Mouse (Mus musculus) CH12.LX (cell line): ENCODE data around the gene March4. TPM values are rescaled to one million over a fixed set of nuclear protein-coding genes. Genes with fewer than 3 reads are reported as not detected.

ENCODE experiments used
- DNase-seq: peaks from one replicate; pipeline ENCODE4 v3.0.0-alpha.2; 2013; ENCODE audit errors: extremely low read depth
- H3K27ac ChIP-seq: 2 replicates; pipeline ENCODE4 v1.5.1; 2012; ENCODE audit warnings: low read depth, mild to moderate bottlenecking, control low read depth, moderate library complexity; ENCODE audit not compliant: insufficient read depth
- H3K27me3 ChIP-seq: replicated peaks from 2 replicates; pipeline ENCODE3; 2012; ENCODE audit warnings: inconsistent platforms
- H3K36me3 ChIP-seq, 2 experiments: replicated peaks in 1 of 2; 2 replicates each; pipeline versions ENCODE3 to v1.6.1; 2012; ENCODE audit warnings: inconsistent platforms in 1 of 2, low read length in 1 of 2, mild to moderate bottlenecking in 1 of 2, mixed read lengths in 1 of 2, moderate library complexity in 1 of 2; ENCODE audit not compliant: control insufficient read depth in 1 of 2, insufficient read depth in 1 of 2
- H3K4me1 ChIP-seq, 2 experiments: 2 replicates each; pipeline ENCODE4 v1.6.1; 2012; ENCODE audit warnings: inconsistent platforms in 1 of 2, moderate library complexity in 1 of 2; ENCODE audit not compliant: insufficient read depth in 2 of 2, control insufficient read depth in 1 of 2
- H3K4me2 ChIP-seq: 2 replicates; pipeline ENCODE4 v1.6.1; 2012; ENCODE audit warnings: low read depth, mild to moderate bottlenecking, control low read depth; ENCODE audit not compliant: poor library complexity, insufficient read depth, severe bottlenecking
- H3K4me3 ChIP-seq, 3 experiments: fragments of 150-350 bp in 1 of 3; sonication (generic) in 1 of 3; replicated peaks in 1 of 3; 2 replicates each; pipeline versions ENCODE3 to v1.5.1; 2011 to 2012; ENCODE audit warnings: low read depth in 2 of 3, low read length in 2 of 3, mild to moderate bottlenecking in 2 of 3, moderate library complexity in 2 of 3, control low read depth in 1 of 3, improper control_type of control experiment in 1 of 3, inconsistent platforms in 1 of 3, mixed read lengths in 1 of 3; ENCODE audit not compliant: poor library complexity in 1 of 3
- H3K79me2 ChIP-seq: replicated peaks from 2 replicates; pipeline ENCODE4 v1.6.1; 2012; ENCODE audit warnings: mild to moderate bottlenecking, moderate library complexity; ENCODE audit not compliant: control insufficient read depth, poor library complexity, insufficient read depth, severe bottlenecking; ENCODE audit errors: extremely low read depth
- H3K9ac ChIP-seq: 2 replicates; pipeline ENCODE4 v1.6.1; 2012; ENCODE audit warnings: low read depth, mild to moderate bottlenecking, control low read depth, moderate library complexity; ENCODE audit not compliant: insufficient read depth
- H3K9me3 ChIP-seq: replicated peaks from 2 replicates; pipeline ENCODE3; 2012; ENCODE audit warnings: low read length, inconsistent platforms, mixed read lengths
- CHD1 ChIP-seq: IDR thresholded peaks from 2 replicates; pipeline ENCODE4 v1.6.1; 2012; ENCODE audit warnings: low read depth, low read length, improper control_type of control experiment, inconsistent platforms
- CHD2 ChIP-seq: IDR thresholded peaks from 2 replicates; pipeline ENCODE4 v1.6.1; 2011; ENCODE audit warnings: low read length, improper control_type of control experiment
- CTCF ChIP-seq, 2 experiments: IDR thresholded peaks in 1 of 2; conservative IDR thresholded peaks in 1 of 2; 2 replicates each; pipeline ENCODE4 v1.5.1; 2011 to 2012; ENCODE audit warnings: low read depth in 2 of 2, low read length in 2 of 2, improper control_type of control experiment in 1 of 2, inconsistent platforms in 1 of 2, mild to moderate bottlenecking in 1 of 2, moderate library complexity in 1 of 2
- E2F4 ChIP-seq: IDR thresholded peaks from 2 replicates; pipeline ENCODE4 v1.6.1; 2011; ENCODE audit warnings: low read depth, low read length, improper control_type of control experiment; ENCODE audit not compliant: insufficient replicate concordance
- ELF1 ChIP-seq: IDR thresholded peaks from 2 replicates; pipeline ENCODE4 v1.6.1; 2014; ENCODE audit warnings: low read depth, mild to moderate bottlenecking, inconsistent platforms, low read length, improper control_type of control experiment
- EP300 ChIP-seq: IDR thresholded peaks from 2 replicates; pipeline ENCODE4 v1.6.1; 2011; ENCODE audit warnings: low read length, improper control_type of control experiment
- HCFC1 ChIP-seq: IDR thresholded peaks from 2 replicates; pipeline ENCODE4 v1.6.1; 2012; ENCODE audit warnings: low read depth, mild to moderate bottlenecking, inconsistent platforms, low read length, improper control_type of control experiment
- IRF4 ChIP-seq: IDR thresholded peaks from 2 replicates; pipeline ENCODE4 v1.6.1; 2014; ENCODE audit warnings: low read depth, mild to moderate bottlenecking, inconsistent platforms, low read length, improper control_type of control experiment
- JUN ChIP-seq: IDR thresholded peaks from 2 replicates; pipeline ENCODE4 v1.6.1; 2011; ENCODE audit warnings: low read depth, mild to moderate bottlenecking, low read length, improper control_type of control experiment, moderate library complexity; ENCODE audit not compliant: insufficient read depth
- JUND ChIP-seq: conservative IDR thresholded peaks from 2 replicates; pipeline ENCODE4 v1.6.1; 2011; ENCODE audit warnings: low read depth, low read length, improper control_type of control experiment
- KAT2A ChIP-seq: IDR thresholded peaks from 2 replicates; pipeline ENCODE4 v1.6.1; 2012; ENCODE audit warnings: low read length, improper control_type of control experiment, inconsistent platforms; ENCODE audit not compliant: insufficient replicate concordance
- MAFK ChIP-seq: IDR thresholded peaks from 2 replicates; pipeline ENCODE4 v1.6.1; 2011; ENCODE audit warnings: low read length, improper control_type of control experiment; ENCODE audit not compliant: insufficient replicate concordance
- MAX ChIP-seq: IDR thresholded peaks from 2 replicates; pipeline ENCODE4 v1.6.1; 2011; ENCODE audit warnings: low read length, improper control_type of control experiment
- MAZ ChIP-seq: IDR thresholded peaks from 2 replicates; pipeline ENCODE4 v1.6.1; 2012; ENCODE audit warnings: low read depth, mild to moderate bottlenecking, inconsistent platforms, low read length, improper control_type of control experiment, moderate library complexity
- MEF2A ChIP-seq: IDR thresholded peaks from 2 replicates; pipeline ENCODE4 v1.6.1; 2014; ENCODE audit warnings: low read depth, mild to moderate bottlenecking, inconsistent platforms, low read length, improper control_type of control experiment, borderline replicate concordance
- MXI1 ChIP-seq: IDR thresholded peaks from 2 replicates; pipeline ENCODE4 v1.6.1; 2011; ENCODE audit warnings: mild to moderate bottlenecking, low read depth, low read length, improper control_type of control experiment
- MYC ChIP-seq: IDR thresholded peaks from 2 replicates; pipeline ENCODE4 v1.6.1; 2011; ENCODE audit warnings: low read depth, mild to moderate bottlenecking, improper control_type of control experiment, low read length
- NELFE ChIP-seq: IDR thresholded peaks from 2 replicates; pipeline ENCODE4 v1.6.1; 2011; ENCODE audit warnings: low read depth, low read length, improper control_type of control experiment
- PAX5 ChIP-seq: IDR thresholded peaks from 2 replicates; pipeline ENCODE4 v1.6.1; 2012; ENCODE audit warnings: low read length, inconsistent platforms, mixed read lengths
- POLR2A ChIP-seq: IDR thresholded peaks from 2 replicates; pipeline ENCODE4 v1.6.1; 2011; ENCODE audit warnings: low read depth, mild to moderate bottlenecking, improper control_type of control experiment, low read length
- POLR2AphosphoS2 ChIP-seq: IDR thresholded peaks from 2 replicates; pipeline ENCODE4 v1.6.1; 2011; ENCODE audit warnings: low read depth, low read length, improper control_type of control experiment
- RAD21 ChIP-seq: IDR thresholded peaks from 2 replicates; pipeline ENCODE4 v1.6.1; 2011; ENCODE audit warnings: low read depth, mild to moderate bottlenecking, low read length, improper control_type of control experiment, moderate library complexity
- RCOR1 ChIP-seq: conservative IDR thresholded peaks from 2 replicates; pipeline ENCODE4 v1.6.1; 2012; ENCODE audit warnings: low read depth, mild to moderate bottlenecking, inconsistent platforms, low read length, improper control_type of control experiment
- SIN3A ChIP-seq: IDR thresholded peaks from 2 replicates; pipeline ENCODE4 v1.6.1; 2012; ENCODE audit warnings: low read length, improper control_type of control experiment, inconsistent platforms
- SMC3 ChIP-seq: IDR thresholded peaks from 2 replicates; pipeline ENCODE4 v1.6.1; 2011; ENCODE audit warnings: low read depth, low read length, improper control_type of control experiment
- TBP ChIP-seq: conservative IDR thresholded peaks from 2 replicates; pipeline ENCODE4 v1.6.1; 2011; ENCODE audit warnings: low read depth, low read length, improper control_type of control experiment
- TCF12 ChIP-seq: IDR thresholded peaks from 2 replicates; pipeline ENCODE4 v1.6.1; 2014; ENCODE audit warnings: low read depth, mild to moderate bottlenecking, inconsistent platforms, low read length, improper control_type of control experiment
- UBTF ChIP-seq: IDR thresholded peaks from 2 replicates; pipeline ENCODE4 v1.6.1; 2012; ENCODE audit warnings: low read depth, mild to moderate bottlenecking, inconsistent platforms, low read length, improper control_type of control experiment, moderate library complexity
- USF1 ChIP-seq: IDR thresholded peaks from 2 replicates; pipeline ENCODE4 v1.6.1; 2014; ENCODE audit warnings: low read depth, mild to moderate bottlenecking, inconsistent platforms, low read length, improper control_type of control experiment
- USF2 ChIP-seq: conservative IDR thresholded peaks from 2 replicates; pipeline ENCODE4 v1.6.1; 2011; ENCODE audit warnings: low read depth, low read length, improper control_type of control experiment
- ZC3H11A ChIP-seq: IDR thresholded peaks from 2 replicates; pipeline ENCODE4 v1.6.1; 2012; ENCODE audit warnings: low read depth, mild to moderate bottlenecking, inconsistent platforms, low read length, improper control_type of control experiment
- ZMIZ1 ChIP-seq: IDR thresholded peaks from 2 replicates; pipeline ENCODE4 v1.6.1; 2012; ENCODE audit warnings: low read depth, mild to moderate bottlenecking, inconsistent platforms, low read length, improper control_type of control experiment
- ZNF384 ChIP-seq: IDR thresholded peaks from 2 replicates; pipeline ENCODE4 v1.6.1; 2012; ENCODE audit warnings: low read depth, low read length, improper control_type of control experiment, inconsistent platforms
- dilution Hi-C: fragments of 300-500 bp; cut with MboI; formaldehyde crosslinking; loops from 2 replicates; pipeline ENCODE4 v1.14.3; 2020; ENCODE audit warnings: low sequenced_read_pairs; ENCODE audit not compliant: extremely low pct_unique_long_range_greater_than_20kb, extremely low pct_ligation_motif_present
- in situ Hi-C: fragments of 300-500 bp; cut with MboI; formaldehyde crosslinking; loops from 3 replicates; pipeline ENCODE4 v1.14.3; 2019; ENCODE audit warnings: low sequenced_read_pairs, low pct_ligation_motif_present, low pct_unique_long_range_greater_than_20kb, mixed read lengths
- polyA plus RNA-seq: library from polyadenylated mRNA; unstranded; fragments of >175 nt; gene quantifications from 2 replicates; pipeline ENCODE4 v1.2.1, GENCODE M21; 2012; ENCODE audit warnings: low read depth; ENCODE audit not compliant: insufficient read length
- total RNA-seq, 2 experiments: library from RNA; depleted of rRNA; stranded (reverse); fragments of 300-350 nt in 1 of 2; fragments of >200 nt in 1 of 2; gene quantifications; 2 replicates each; pipeline ENCODE4 v1.2.3; 2012 to 2014

Gene March4
- total and polyA plus RNA-seq, 3 experiments, result 0.04 TPM; not detected in 2

- dilution Hi-C loops, result no loop called here
Measured at GRCm38 (mm10) chr1:72432579-72432978, 104.2 kb downstream of the March4 start.

GRCm38 (mm10) chr1:72429107-72429807 lies 107.5 kb downstream of the March4 start:
- Histone ChIP-seq H3K4me2 (peak overlapping the region; percentile 37; the same call in 1 of the 2 replicates), H3K79me2 (no peaks in the 10 kb centered on the region), H3K9me3 (no peaks in the 10 kb centered on the region), H3K27me3 (peaks cover 25% of the 10 kb centered on the region), H3K4me1 (peaks cover 14 to 23% of the 10 kb centered on the region in 2 experiments), H3K9ac (no peak overlapping the region), H3K36me3 (no peaks in the 10 kb centered on the region), H3K4me3 (no peak overlapping the region), H3K27ac (no peak overlapping the region)
- DNase-seq, result peak; percentile 93
- dilution Hi-C loops, result no loop called here
- in situ Hi-C loops, result loop anchor here (25.0 kb wide), 1 partner anchor 408 kb away; no protein-coding TSS in a partner anchor
- TF ChIP-seq USF1, result no peak
- peak; percentile 95 for TF ChIP-seq RCOR1
- no peak for TF ChIP-seq PAX5
- no peak for TF ChIP-seq UBTF
- 0 out of 2 replicates have a peak, but pooled peaks have one; percentile 47 for TF ChIP-seq SIN3A
- TF ChIP-seq MYC, result peak; percentile 89
- TF ChIP-seq SMC3, result 0 out of 2 replicates have a peak, but pooled peaks have one; percentile 5
- TF ChIP-seq ELF1, result no peak
- TF ChIP-seq MAFK, result peak; percentile 88
- no peak for TF ChIP-seq KAT2A
- peak; percentile 36; the same call in 1 of the 2 replicates for TF ChIP-seq ZNF384
- TF ChIP-seq MEF2A, result peak; percentile 95
- peak; percentile 99 for TF ChIP-seq IRF4
- peak; percentile 58 for TF ChIP-seq CHD2
- no peak for TF ChIP-seq ZMIZ1
- no peak for TF ChIP-seq ZC3H11A
- no peak for TF ChIP-seq POLR2A
- no peak for TF ChIP-seq POLR2AphosphoS2
- peak; percentile 82; the same call in 1 of the 2 replicates for TF ChIP-seq MAX
- TF ChIP-seq E2F4, result 0 out of 2 replicates have a peak, but pooled peaks have one; percentile 31
- TF ChIP-seq EP300, result peak; percentile 99
- TF ChIP-seq MXI1, result no peak
- peak; percentile 89 for TF ChIP-seq JUN
- TF ChIP-seq MAZ, result no peak
- no peak for TF ChIP-seq CHD1
- no peak; the same call in 1 of the 2 replicates for TF ChIP-seq USF2
- TF ChIP-seq TBP, result no peak
- TF ChIP-seq CTCF (conservative IDR thresholded peaks at IDR 0.05 in 1 of 2, IDR thresholded peaks at IDR 0.05 in 1 of 2; ENCODE audit: low read depth in 2 of 2, low read length in 2 of 2), result no peak
- peak; percentile 88 for TF ChIP-seq JUND
- peak; percentile 86 for TF ChIP-seq TCF12
- TF ChIP-seq NELFE, result no peak
- no peak; the same call in 1 of the 2 replicates for TF ChIP-seq RAD21

More at GRCm38 (mm10) chr1:72432579-72432978, 104.2 kb downstream of the March4 start:
- no peak overlapping the region for H3K27ac ChIP-seq
- peaks cover 25% of the 10 kb centered on the region for H3K27me3 ChIP-seq
- H3K9ac ChIP-seq, result no peak overlapping the region
- no peaks in the 10 kb centered on the region for H3K9me3 ChIP-seq
- TF ChIP-seq HCFC1, result no peak
- H3K79me2 ChIP-seq, result no peaks in the 10 kb centered on the region
- no peaks in the 10 kb centered on the region for H3K36me3 ChIP-seq
- H3K4me2 ChIP-seq, result no peak overlapping the region
- peaks cover 14 to 31% of the 10 kb centered on the region in 2 experiments for H3K4me1 ChIP-seq
- no peak overlapping the region for H3K4me3 ChIP-seq
- no peak for DNase-seq
- in situ Hi-C loops, result loop anchor here (25.0 kb wide), 1 partner anchor 405 kb away; no protein-coding TSS in a partner anchor
